Mouse (Mus musculus): Measurements from ENCODE around the gene Olfr1471. TPM values are rescaled to one million over a fixed set of nuclear protein-coding genes. Genes with fewer than 3 reads are reported as not detected.
"Not testable (repeated sequence)": the region's sequence is repeated elsewhere in the genome, so short reads cannot be mapped to it uniquely, and the experiment has no call there.

Olfr1471 gene
- not detected for total RNA-seq (2021)

GRCm38 (mm10) chr19:13443109-13443508 lies at the start of gene Olfr1471:
Olfr1471 (plus strand) TSS chr19:13443409.
- DNase-seq; intact Hi-C loops (cut with DNase I): not testable (repeated sequence)

GRCm38 (mm10) chr19:13407549-13407948 lies 35.7 kb upstream of the Olfr1471 start, which contains the start of gene Olfr1469:
Olfr1469 (plus strand) TSS chr19:13407849.
- no peak for DNase-seq
- intact Hi-C loops (cut with DNase I): no loop called here

- intact Hi-C loops (cut with DNase I): no loop called here
- no peak for DNase-seq
Measured at GRCm38 (mm10) chr19:13455986-13456385, 12.8 kb downstream of the Olfr1471 start, which contains the start of gene Olfr1472. Olfr1472 (minus strand) TSS chr19:13456086.

- DNase-seq; intact Hi-C loops (cut with DNase I): not testable (repeated sequence)
Measured at GRCm38 (mm10) chr19:13469265-13469664, 26.1 kb downstream of the Olfr1471 start, which contains the start of gene Olfr1474. Olfr1474 (plus strand) TSS chr19:13469565.

GRCm38 (mm10) chr19:13480096-13480495 lies 36.9 kb downstream of the Olfr1471 start, which contains the start of gene Olfr1475:
Olfr1475 (minus strand) TSS chr19:13480196.
- DNase-seq: no peak
- intact Hi-C loops (cut with DNase I): no loop called here

- intact Hi-C loops (cut with DNase I): no loop called here
- DNase-seq: no peak
Measured at GRCm38 (mm10) chr19:13500246-13500645, 57.0 kb downstream of the Olfr1471 start, which contains the start of gene Olfr1477. Olfr1477 (plus strand) TSS chr19:13500546.

Other genes starting within 250 kb of the Olfr1471 start
- gene Olfr1463, start 212.1 kb upstream of the Olfr1471 start, total RNA-seq (2021): not detected
- gene Olfr1465, start 127.9 kb upstream of the Olfr1471 start, total RNA-seq (2021): not detected
- not detected for gene Olfr1466, start 104.5 kb upstream of the Olfr1471 start, total RNA-seq (2021)
- gene Olfr1467, start 81.2 kb upstream of the Olfr1471 start, total RNA-seq (2021): not detected
- not detected for gene Olfr1469, start 35.6 kb upstream of the Olfr1471 start, total RNA-seq (2021)
- not detected for gene Olfr1472, start 12.7 kb downstream of the Olfr1471 start, total RNA-seq (2021)
- not detected for gene Olfr1474, start 26.2 kb downstream of the Olfr1471 start, total RNA-seq (2021)
- gene Olfr1475, start 36.8 kb downstream of the Olfr1471 start, total RNA-seq (2021): not detected
- not detected for gene Olfr1477, start 57.1 kb downstream of the Olfr1471 start, total RNA-seq (2021)
- not detected for gene Olfr1480, start 84.5 kb downstream of the Olfr1471 start, total RNA-seq (2021)
- gene Olfr1484, start 140.1 kb downstream of the Olfr1471 start, total RNA-seq (2021): not detected
- not detected for gene Olfr1487, start 174.0 kb downstream of the Olfr1471 start, total RNA-seq (2021)
- not detected for gene Olfr1489, start 188.2 kb downstream of the Olfr1471 start, total RNA-seq (2021)
- gene Olfr1490, start 207.7 kb downstream of the Olfr1471 start, total RNA-seq (2021): not detected